Mouse (Mus musculus) G1E (cell line): ENCODE results near the gene Scgb2a2. TPM values are rescaled to one million over a fixed set of nuclear protein-coding genes. Genes with fewer than 3 reads are reported as not detected.
"Not testable (repeated sequence)": the region's sequence is repeated elsewhere in the genome, so short reads cannot be mapped to it uniquely, and the experiment has no call there.

Experiments
- ATAC-seq: 2 replicates; pipeline ENCODE4 v1.8.0; 2016; ENCODE audit warnings: mild to moderate bottlenecking; ENCODE audit not compliant: insufficient number of reproducible peaks, poor library complexity, low FRiP score, severe bottlenecking; ENCODE audit errors: extremely low read depth
- DNase-seq: peaks from one replicate; pipeline ENCODE4 v3.0.0; 2012; ENCODE audit warnings: low spot score
- H3K27me3 ChIP-seq: 2 replicates; pipeline ENCODE4 v1.6.1; 2012; ENCODE audit warnings: mild to moderate bottlenecking, low read length, inconsistent platforms; ENCODE audit not compliant: insufficient read depth
- H3K36me3 ChIP-seq: replicated peaks from 2 replicates; pipeline ENCODE3; 2012; ENCODE audit warnings: mild to moderate bottlenecking, inconsistent platforms
- H3K4me1 ChIP-seq: 2 replicates; pipeline ENCODE4 v1.6.1; 2012; ENCODE audit warnings: low read depth, low read length, inconsistent platforms, mixed read lengths; ENCODE audit not compliant: insufficient read depth
- H3K4me3 ChIP-seq: 2 replicates; pipeline ENCODE4 v1.5.1; 2012; ENCODE audit warnings: low read depth, mild to moderate bottlenecking, inconsistent platforms, low read length, moderate library complexity, mixed read lengths
- H3K9me3 ChIP-seq: replicated peaks from 2 replicates; pipeline ENCODE4 v1.6.1; 2012; ENCODE audit warnings: inconsistent platforms
- CTCF ChIP-seq: IDR thresholded peaks from 2 replicates; pipeline ENCODE4 v1.5.1; 2012; ENCODE audit warnings: low read depth, low read length, inconsistent platforms, mixed read lengths
- GATA1 ChIP-seq: IDR thresholded peaks from 2 replicates; pipeline ENCODE4 v1.6.1; 2012; ENCODE audit warnings: borderline replicate concordance, low read length, inconsistent platforms, mixed read lengths
- GATA2 ChIP-seq: IDR thresholded peaks from 2 replicates; pipeline ENCODE4 v1.6.1; 2012; ENCODE audit warnings: low read depth, low read length, inconsistent platforms, borderline replicate concordance
- POLR2AphosphoS5 ChIP-seq: IDR thresholded peaks from 2 replicates; pipeline ENCODE4 v1.6.1; 2012; ENCODE audit warnings: low read depth, low read length, inconsistent platforms; ENCODE audit not compliant: insufficient replicate concordance
- TAL1 ChIP-seq: conservative IDR thresholded peaks from 2 replicates; pipeline ENCODE4 v1.6.1; 2012; ENCODE audit warnings: low read depth, low read length, inconsistent platforms, mixed read lengths
- polyA plus RNA-seq: library from polyadenylated mRNA; stranded (reverse); fragments of >175 nt; gene quantifications from 2 replicates; pipeline ENCODE4 v1.2.3, GENCODE M21; 2012
- total RNA-seq, 2 experiments: library from RNA; stranded (forward) in 1 of 2; stranded (reverse) in 1 of 2; fragments of 200-1000 nt in 1 of 2; fragments of >200 nt in 1 of 2; fragmentation: Nextera tagmentation in 1 of 2; gene quantifications; 2 replicates each; pipeline ENCODE4 v1.2.3; 2014 to 2017

The Scgb2a2 gene
- not detected in 2 replicates for total RNA-seq (2014; fragmentation: Nextera tagmentation)
- total RNA-seq (2017): 0.17 TPM in 1 of 2 replicates, not detected in the other
- polyA plus RNA-seq: not detected in 2 replicates

- Histone ChIP-seq H3K4me3 (no peak within 1 kb of the TSS), H3K27me3 (peaks cover 5% of the 10 kb centered on the region; the same call in 1 of the 2 replicates), H3K36me3 (no peaks in the 10 kb centered on the region), H3K9me3 (no peaks in the 10 kb centered on the region), H3K4me1 (no peaks in the 10 kb centered on the region)
- TF ChIP-seq TAL1 (no peak), CTCF (no peak)
- DNase-seq (no peak), ATAC-seq (no peak)
Measured at GRCm38 (mm10) chr19:9847262-9847661, at the start of gene Scgb2a2. Gene Scgb2a2, plus strand, starts transcription at chr19:9847562.

- H3K9me3 ChIP-seq, H3K4me1 ChIP-seq, H3K4me3 ChIP-seq, ATAC-seq, H3K27me3 ChIP-seq, H3K36me3 ChIP-seq, DNase-seq: not testable (repeated sequence)
- TF ChIP-seq CTCF: 0 out of 2 replicates have a peak, but pooled peaks have one; percentile 27
Measured at GRCm38 (mm10) chr19:9836581-9837340, 10.6 kb upstream of the Scgb2a2 start.

GRCm38 (mm10) chr19:9837341-9837715, 10.0 kb upstream of the Scgb2a2 start:
- no peak for DNase-seq
- ATAC-seq: no peak
- Histone ChIP-seq H3K27me3 (no peaks in the 10 kb centered on the region; the same call in 1 of the 2 replicates), H3K36me3 (no peaks in the 10 kb centered on the region), H3K4me3 (no peak overlapping the region), H3K9me3 (no peaks in the 10 kb centered on the region), H3K4me1 (no peaks in the 10 kb centered on the region)
- no peak for TF ChIP-seq POLR2AphosphoS5
- no peak for TF ChIP-seq CTCF
- no peak for TF ChIP-seq GATA1
- TF ChIP-seq GATA2: no peak
- no peak for TF ChIP-seq TAL1

GRCm38 (mm10) chr19:9849368-9850075, 2.2 kb downstream of the Scgb2a2 start:
- not testable (repeated sequence) for H3K36me3 ChIP-seq, H3K27me3 ChIP-seq, H3K9me3 ChIP-seq, DNase-seq, ATAC-seq, H3K4me1 ChIP-seq, H3K4me3 ChIP-seq

- DNase-seq, H3K4me1 ChIP-seq, H3K27me3 ChIP-seq, H3K9me3 ChIP-seq, H3K36me3 ChIP-seq, H3K4me3 ChIP-seq, ATAC-seq: not testable (repeated sequence)
Measured at GRCm38 (mm10) chr19:9860821-9861220, 13.5 kb downstream of the Scgb2a2 start.

- Histone ChIP-seq H3K4me1 (no peaks in the 10 kb centered on the region), H3K27me3 (no peaks in the 10 kb centered on the region), H3K36me3 (peaks cover 18% of the 10 kb centered on the region), H3K9me3 (no peaks in the 10 kb centered on the region), H3K4me3 (no peak overlapping the region)
- ATAC-seq (no peak), DNase-seq (no peak)
- TF ChIP-seq GATA2 (no peak), GATA1 (no peak), POLR2AphosphoS5 (no peak), CTCF (no peak), TAL1 (no peak)
Measured at GRCm38 (mm10) chr19:9864856-9865255, 17.5 kb downstream of the Scgb2a2 start.

GRCm38 (mm10) chr19:9865466-9865865, 18.1 kb downstream of the Scgb2a2 start:
- Histone ChIP-seq H3K27me3 (no peaks in the 10 kb centered on the region), H3K4me1 (no peaks in the 10 kb centered on the region), H3K36me3 (peaks cover 24% of the 10 kb centered on the region), H3K4me3 (no peak overlapping the region), H3K9me3 (no peaks in the 10 kb centered on the region)
- no peak for ATAC-seq
- TF ChIP-seq CTCF: no peak
- TF ChIP-seq TAL1: no peak
- DNase-seq: no peak
